Mouse (Mus musculus): ENCODE results near the gene C1qtnf3. TPM values are rescaled to one million over a fixed set of nuclear protein-coding genes. Genes with fewer than 3 reads are reported as not detected.

C1qtnf3 gene
- polyA plus RNA-seq, 1 experiment from 2014 or later, result 21.2 TPM

DNA sequence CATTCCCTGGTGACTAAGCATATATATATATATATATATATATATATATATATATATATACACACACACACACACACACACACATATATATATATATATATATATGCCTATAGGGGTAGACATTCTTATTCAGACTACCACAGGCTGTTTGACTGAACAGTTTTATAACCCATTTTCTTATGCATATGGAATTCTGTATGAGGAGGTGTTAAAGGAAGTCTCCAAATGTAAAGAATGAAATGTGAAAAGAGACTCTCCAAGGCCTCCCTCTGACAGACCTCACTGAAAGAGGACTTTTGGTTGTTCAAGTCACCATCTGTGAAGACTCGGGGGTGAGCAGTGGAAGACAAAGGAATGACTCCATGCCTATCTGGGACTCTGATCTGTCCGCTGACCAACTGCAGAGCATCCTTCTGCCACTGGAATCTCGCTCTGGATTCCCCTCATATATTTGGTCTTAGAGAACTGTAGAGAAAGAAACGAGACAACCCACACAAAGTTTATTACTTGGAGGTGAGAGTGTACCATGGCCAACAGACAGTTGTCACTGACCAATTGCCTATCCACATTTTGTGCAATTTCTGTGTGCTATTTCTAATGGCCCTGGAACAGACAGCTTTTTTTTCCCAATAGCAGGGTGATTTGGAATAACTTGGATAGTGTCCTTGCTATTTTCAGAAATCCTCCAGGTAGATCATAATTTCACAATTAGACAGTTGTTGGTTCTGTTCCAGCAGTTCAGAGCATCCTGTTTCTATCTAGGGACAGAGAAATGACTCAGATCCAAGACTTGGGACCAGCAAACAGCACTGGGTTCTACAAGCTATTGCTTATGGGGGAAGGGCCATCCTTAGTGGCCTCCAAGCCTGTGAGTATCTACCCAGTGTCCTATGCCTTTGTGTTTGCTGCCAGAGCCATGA is 28.8 kb upstream of the C1qtnf3 start:
- Histone ChIP-seq H3K36me3 (ENCODE audit: control insufficient read depth, insufficient read depth, low read length) (no peaks in the 10 kb centered on the region), H3K9me3 (ENCODE audit: control insufficient read depth, low read length) (no peaks in the 10 kb centered on the region), H3K4me2 (ENCODE audit: low read depth, low read length) (no peak overlapping the region), H3K27ac (ENCODE audit: low read depth, low read length) (no peak overlapping the region), H3K9ac (replicated peaks; ENCODE audit: low read depth, low read length) (no peak overlapping the region), H3K4me3 (ENCODE audit: low read depth, low read length) (no peak overlapping the region), H3K27me3 (ENCODE audit: control insufficient read depth, insufficient read depth, low read length) (no peaks in the 10 kb centered on the region), H3K4me1 (ENCODE audit: control insufficient read depth, insufficient read depth, low read length) (no peaks in the 10 kb centered on the region)
- 79% methylated on average over 4 of the region's 4 CpGs for WGBS
- ATAC-seq (ENCODE audit: low read depth), result no peak

- H3K36me3 ChIP-seq (ENCODE audit: control insufficient read depth, insufficient read depth, low read length), result no peaks in the 10 kb centered on the region
- WGBS, result 50% methylated on average over 8 of the region's 8 CpGs
These were observed 24.8 kb upstream of the C1qtnf3 start for GRCm38 (mm10) chr15:10927325-10927724.

GRCm38 (mm10) chr15:10928633-10929270 is 23.4 kb upstream of the C1qtnf3 start:
- no peak for ATAC-seq (ENCODE audit: low read depth)
- Histone ChIP-seq H3K4me3 (ENCODE audit: low read depth, low read length) (no peak overlapping the region), H3K9ac (replicated peaks; ENCODE audit: low read depth, low read length) (no peak overlapping the region), H3K27me3 (ENCODE audit: control insufficient read depth, insufficient read depth, low read length) (no peaks in the 10 kb centered on the region), H3K36me3 (ENCODE audit: control insufficient read depth, insufficient read depth, low read length) (no peaks in the 10 kb centered on the region), H3K9me3 (ENCODE audit: control insufficient read depth, low read length) (no peaks in the 10 kb centered on the region), H3K4me1 (ENCODE audit: control insufficient read depth, insufficient read depth, low read length) (no peaks in the 10 kb centered on the region), H3K27ac (ENCODE audit: low read depth, low read length) (no peak overlapping the region), H3K4me2 (ENCODE audit: low read depth, low read length) (no peak overlapping the region)
- WGBS, result 93% methylated on average over 5 of the region's 5 CpGs

More at GRCm38 (mm10) chr15:10927325-10927724, 24.8 kb upstream of the C1qtnf3 start:
- ATAC-seq (ENCODE audit: low read depth), result no peak
- no peaks in the 10 kb centered on the region for H3K27me3 ChIP-seq (ENCODE audit: control insufficient read depth, insufficient read depth, low read length)
- H3K9me3 ChIP-seq (ENCODE audit: control insufficient read depth, low read length), result no peaks in the 10 kb centered on the region
- H3K4me3 ChIP-seq (ENCODE audit: low read depth, low read length), result no peak overlapping the region
- H3K4me1 ChIP-seq (ENCODE audit: control insufficient read depth, insufficient read depth, low read length), result no peaks in the 10 kb centered on the region
- H3K4me2 ChIP-seq (ENCODE audit: low read depth, low read length), result no peak overlapping the region
- no peak overlapping the region for H3K9ac ChIP-seq (replicated peaks; ENCODE audit: low read depth, low read length)
- no peak overlapping the region for H3K27ac ChIP-seq (ENCODE audit: low read depth, low read length)

GRCm38 (mm10) chr15:10933930-10934329 is 18.2 kb upstream of the C1qtnf3 start:
- 88% methylated on average over 1 of the region's 1 CpGs for WGBS
- Histone ChIP-seq H3K4me2 (ENCODE audit: low read depth, low read length) (no peak overlapping the region), H3K27ac (ENCODE audit: low read depth, low read length) (no peak overlapping the region), H3K27me3 (ENCODE audit: control insufficient read depth, insufficient read depth, low read length) (no peaks in the 10 kb centered on the region), H3K9ac (replicated peaks; ENCODE audit: low read depth, low read length) (no peak overlapping the region), H3K4me1 (ENCODE audit: control insufficient read depth, insufficient read depth, low read length) (no peaks in the 10 kb centered on the region), H3K36me3 (ENCODE audit: control insufficient read depth, insufficient read depth, low read length) (no peaks in the 10 kb centered on the region), H3K4me3 (ENCODE audit: low read depth, low read length) (no peak overlapping the region), H3K9me3 (ENCODE audit: control insufficient read depth, low read length) (no peaks in the 10 kb centered on the region)
- no peak for ATAC-seq (ENCODE audit: low read depth)

DNA sequence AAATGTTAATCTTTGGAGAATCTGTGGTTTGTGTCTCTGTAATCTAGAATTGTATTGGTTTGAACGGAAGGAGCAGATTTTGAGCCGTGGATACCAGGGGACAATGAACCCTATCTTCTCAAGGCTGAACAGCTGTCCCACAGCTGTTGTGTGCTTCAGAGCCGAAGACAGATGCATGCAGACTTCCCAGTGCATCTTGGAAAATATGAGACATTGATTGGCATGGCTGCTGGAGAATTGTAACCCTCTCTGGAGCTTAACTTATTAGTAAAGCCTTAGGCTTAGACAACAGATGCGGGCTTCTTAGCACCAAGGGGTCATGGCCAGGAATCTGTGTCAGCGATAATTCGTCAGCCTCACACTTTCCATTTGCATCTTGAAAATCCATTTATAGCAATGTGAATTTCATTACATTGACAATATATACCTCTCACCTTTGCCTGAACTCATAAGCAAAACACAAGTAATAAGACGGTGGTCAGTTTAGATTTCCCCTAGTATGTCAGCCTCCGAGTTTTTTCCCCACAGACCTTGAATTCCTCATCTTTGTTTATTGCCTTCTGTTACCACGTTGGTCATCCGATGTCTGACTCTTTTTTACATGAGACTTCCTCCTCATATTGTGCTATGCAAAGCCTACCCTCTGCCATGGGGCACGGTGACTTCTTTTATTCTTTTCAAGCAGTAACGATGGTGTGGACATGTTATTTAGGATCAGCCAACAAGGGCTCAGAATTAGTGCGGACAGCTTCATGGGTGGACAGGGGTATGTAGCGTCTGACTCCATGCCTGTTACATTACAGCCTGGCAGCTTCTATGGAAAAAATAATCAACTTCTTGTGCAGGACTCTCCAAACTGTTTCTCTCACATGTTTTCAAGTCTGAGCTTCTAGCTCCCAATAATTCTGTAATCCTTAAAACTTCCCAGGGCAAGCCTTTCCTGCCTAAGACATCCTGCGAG is 11.7 kb upstream of the C1qtnf3 start:
- H3K4me2 ChIP-seq (ENCODE audit: low read depth, low read length), result no peak overlapping the region
- no peaks in the 10 kb centered on the region for H3K36me3 ChIP-seq (ENCODE audit: control insufficient read depth, insufficient read depth, low read length)
- no peaks in the 10 kb centered on the region for H3K27me3 ChIP-seq (ENCODE audit: control insufficient read depth, insufficient read depth, low read length)
- 87% methylated on average over 15 of the region's 15 CpGs for WGBS
- ATAC-seq (ENCODE audit: low read depth), result no peak
- H3K4me1 ChIP-seq (ENCODE audit: control insufficient read depth, insufficient read depth, low read length), result no peaks in the 10 kb centered on the region
- H3K9ac ChIP-seq (replicated peaks; ENCODE audit: low read depth, low read length), result no peak overlapping the region
- H3K9me3 ChIP-seq (ENCODE audit: control insufficient read depth, low read length), result no peaks in the 10 kb centered on the region
- H3K27ac ChIP-seq (ENCODE audit: low read depth, low read length), result no peak overlapping the region
- H3K4me3 ChIP-seq (ENCODE audit: low read depth, low read length), result no peak overlapping the region

DNA sequence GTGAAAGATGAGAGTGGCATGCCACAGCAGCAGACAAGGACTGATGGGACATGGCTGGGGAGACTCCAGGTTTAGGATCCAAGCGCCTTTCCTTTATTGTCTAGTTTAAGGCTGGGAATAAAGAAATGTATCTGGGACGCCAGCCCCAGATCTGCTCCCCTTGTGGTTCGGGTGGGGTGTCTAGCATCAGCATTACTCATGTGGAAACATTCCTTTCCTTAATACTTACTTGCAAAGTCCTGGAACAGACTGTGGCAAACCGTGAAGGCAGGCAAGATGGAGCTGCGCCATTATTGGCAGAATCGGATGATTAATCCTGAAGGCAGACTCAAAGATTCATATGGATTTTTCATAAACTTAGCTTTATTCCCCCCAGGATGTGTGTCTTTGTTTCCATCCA is 10.2 kb upstream of the C1qtnf3 start:
- no peaks in the 10 kb centered on the region for H3K4me1 ChIP-seq (ENCODE audit: control insufficient read depth, insufficient read depth, low read length)
- no peak overlapping the region for H3K27ac ChIP-seq (ENCODE audit: low read depth, low read length)
- no peak for ATAC-seq (ENCODE audit: low read depth)

GRCm38 (mm10) chr15:10947852-10948251 is 4.3 kb upstream of the C1qtnf3 start:
- ATAC-seq (ENCODE audit: low read depth), result no peak
- H3K36me3 ChIP-seq (ENCODE audit: control insufficient read depth, insufficient read depth, low read length), result no peaks in the 10 kb centered on the region
- no peaks in the 10 kb centered on the region for H3K9me3 ChIP-seq (ENCODE audit: control insufficient read depth, low read length)
- no peak overlapping the region for H3K9ac ChIP-seq (replicated peaks; ENCODE audit: low read depth, low read length)
- H3K4me2 ChIP-seq (ENCODE audit: low read depth, low read length), result no peak overlapping the region
- WGBS, result 69% methylated on average over 1 of the region's 1 CpGs
- no peak overlapping the region for H3K27ac ChIP-seq (ENCODE audit: low read depth, low read length)
- H3K4me3 ChIP-seq (ENCODE audit: low read depth, low read length), result no peak overlapping the region
- no peaks in the 10 kb centered on the region for H3K27me3 ChIP-seq (ENCODE audit: control insufficient read depth, insufficient read depth, low read length)
- no peaks in the 10 kb centered on the region for H3K4me1 ChIP-seq (ENCODE audit: control insufficient read depth, insufficient read depth, low read length)

More for the DNA sequence above, 10.2 kb upstream of the C1qtnf3 start:
- H3K27me3 ChIP-seq (ENCODE audit: control insufficient read depth, insufficient read depth, low read length), result no peaks in the 10 kb centered on the region
- no peak overlapping the region for H3K9ac ChIP-seq (replicated peaks; ENCODE audit: low read depth, low read length)
- no peak overlapping the region for H3K4me2 ChIP-seq (ENCODE audit: low read depth, low read length)
- no peak overlapping the region for H3K4me3 ChIP-seq (ENCODE audit: low read depth, low read length)
- H3K9me3 ChIP-seq (ENCODE audit: control insufficient read depth, low read length), result no peaks in the 10 kb centered on the region
- 79% methylated on average over 6 of the region's 6 CpGs for WGBS
- H3K36me3 ChIP-seq (ENCODE audit: control insufficient read depth, insufficient read depth, low read length), result no peaks in the 10 kb centered on the region

GRCm38 (mm10) chr15:10952760-10953305 is 701 bp downstream of the C1qtnf3 start:
- Histone ChIP-seq H3K4me3 (ENCODE audit: low read depth, low read length) (no peak overlapping the region), H3K9ac (replicated peaks; ENCODE audit: low read depth, low read length) (no peak overlapping the region), H3K9me3 (ENCODE audit: control insufficient read depth, low read length) (no peaks in the 10 kb centered on the region), H3K27me3 (ENCODE audit: control insufficient read depth, insufficient read depth, low read length) (no peaks in the 10 kb centered on the region), H3K27ac (ENCODE audit: low read depth, low read length) (no peak overlapping the region; the same call in 1 of the 2 replicates), H3K4me2 (ENCODE audit: low read depth, low read length) (peak overlapping the region; percentile 45), H3K36me3 (ENCODE audit: control insufficient read depth, insufficient read depth, low read length) (no peaks in the 10 kb centered on the region), H3K4me1 (ENCODE audit: control insufficient read depth, insufficient read depth, low read length) (no peaks in the 10 kb centered on the region)
- ATAC-seq (ENCODE audit: low read depth), result peak; percentile 54; the same call in 1 of the 2 replicates
- WGBS, result 22% methylated on average over 4 of the region's 4 CpGs

Measured in neural tube, embryonic 14.5 days (tissue).